Mouse (Mus musculus) Patski (cell line): Measurements from ENCODE around the gene Clec16a. TPM values are rescaled to one million over a fixed set of nuclear protein-coding genes. Genes with fewer than 3 reads are reported as not detected.

ENCODE experiments used
- ATAC-seq: fragments of 100-300 bp; one replicate; pipeline ENCODE4 v1.8.0; 2021
- CTCF ChIA-PET: fragments of 350-600 bp; sonication (Branson Sonifier 250); formaldehyde crosslinking; loops from one replicate; lab custom pipeline; 2022; ENCODE audit warnings: inconsistent platforms; lab: Charles Lee
- POLR2A ChIA-PET: fragments of 350-600 bp; sonication (Branson Sonifier 250); formaldehyde crosslinking; loops from one replicate; lab custom pipeline; 2022; ENCODE audit warnings: antibody characterized with exemption, inconsistent platforms; lab: Charles Lee
- DNase-seq: peaks from one replicate; pipeline ENCODE4 v3.0.0-alpha.2; 2011; ENCODE audit warnings: low read depth, low spot score
- H3K27me3 ChIP-seq: fragments of 371-371 bp; one replicate; pipeline ENCODE4 v1.5.1; 2021
- CTCF ChIP-seq: fragments of 100-300 bp; IDR thresholded peaks from one replicate; pipeline ENCODE4 v1.5.1; 2021
- in situ Hi-C: fragments of 300-500 bp; cut with MboI; formaldehyde crosslinking; loops from 3 replicates; pipeline ENCODE4 v1.11.1; 2018; ENCODE audit warnings: low pct_unique_long_range_greater_than_20kb, mixed read lengths
- polyA plus RNA-seq: library from polyadenylated mRNA; unstranded; gene quantifications from one replicate; pipeline ENCODE4 v1.2.3, GENCODE M21; 2021

Gene Clec16a
- polyA plus RNA-seq, 1 experiment from 2014 or later = 21.3 TPM

- CTCF ChIA-PET = interaction anchor here (1.2 to 1.8 kb wide), 7 partner anchors 8 to 162 kb away, joined by 3 to 6 read pairs (median 3); no protein-coding TSS in a partner anchor
- POLR2A ChIA-PET = no interaction called here
- no peak for ATAC-seq
- no peaks in the 10 kb centered on the region for H3K27me3 ChIP-seq
- no peak for DNase-seq
- in situ Hi-C loops = no loop called here
- no peak for TF ChIP-seq CTCF
Measured at GRCm38 (mm10) chr16:10656461-10656860, 111.3 kb downstream of the Clec16a start.

GRCm38 (mm10) chr16:10656939-10657338 is 111.8 kb downstream of the Clec16a start:
- ChIA-PET CTCF (interaction anchor here (1.2 to 1.8 kb wide), 7 partner anchors 8 to 162 kb away, joined by 3 to 6 read pairs (median 3); no protein-coding TSS in a partner anchor), POLR2A (interaction anchor here (0.6 kb wide), 1 partner anchor 178 kb away, joined by 4 read pairs; the partner anchor contains the start of gene Rmi2)
- ATAC-seq (no peak), DNase-seq (no peak)
- no peaks in the 10 kb centered on the region for H3K27me3 ChIP-seq
- in situ Hi-C loops = no loop called here
- TF ChIP-seq CTCF = no peak

- in situ Hi-C loops = no loop called here
- CTCF ChIA-PET = interaction anchor here (1.2 to 2.3 kb wide), 3 partner anchors 13 to 108 kb away, joined by 3 to 5 read pairs (median 3); no protein-coding TSS in a partner anchor
- TF ChIP-seq CTCF = no peak
- no peaks in the 10 kb centered on the region for H3K27me3 ChIP-seq
- POLR2A ChIA-PET = no interaction called here
- ATAC-seq (no peak), DNase-seq (no peak)
Measured at GRCm38 (mm10) chr16:10659211-10659610, 114.1 kb downstream of the Clec16a start.

GRCm38 (mm10) chr16:10660526-10660925 is 115.4 kb downstream of the Clec16a start:
- POLR2A ChIA-PET = no interaction called here
- DNase-seq = peak; percentile 43
- no peak for TF ChIP-seq CTCF
- peak; percentile 70 for ATAC-seq
- H3K27me3 ChIP-seq = no peaks in the 10 kb centered on the region
- in situ Hi-C loops = no loop called here
- CTCF ChIA-PET = interaction anchor here (1.1 to 1.3 kb wide), 2 partner anchors 10 to 20 kb away, joined by 4 to 5 read pairs; no protein-coding TSS in a partner anchor

GRCm38 (mm10) chr16:10661385-10661784 is 116.2 kb downstream of the Clec16a start:
- ChIA-PET CTCF (interaction anchor here (1.0 to 1.7 kb wide), 5 partner anchors 9 to 21 kb away, joined by 3 to 5 read pairs (median 3); no protein-coding TSS in a partner anchor), POLR2A (interaction anchor here (0.6 to 0.8 kb wide), 2 partner anchors 24 to 121 kb away, joined by 3 read pairs; no protein-coding TSS in a partner anchor)
- DNase-seq (no peak), ATAC-seq (no peak)
- H3K27me3 ChIP-seq = no peaks in the 10 kb centered on the region
- in situ Hi-C loops = no loop called here
- no peak for TF ChIP-seq CTCF

GRCm38 (mm10) chr16:10663890-10664731 is 119.0 kb downstream of the Clec16a start:
- in situ Hi-C loops = no loop called here
- no peaks in the 10 kb centered on the region for H3K27me3 ChIP-seq
- CTCF ChIA-PET = interaction anchor here (1.0 kb wide), 1 partner anchor 24 kb away, joined by 4 read pairs; no protein-coding TSS in a partner anchor
- POLR2A ChIA-PET = interaction anchor here (1.5 kb wide), 1 partner anchor 9 kb away, joined by 4 read pairs; no protein-coding TSS in a partner anchor
- no peak for DNase-seq
- no peak for TF ChIP-seq CTCF
- no peak for ATAC-seq

GRCm38 (mm10) chr16:10664921-10665894 is 120.1 kb downstream of the Clec16a start:
- ChIA-PET CTCF (interaction anchor here (0.7 to 2.3 kb wide), 8 partner anchors 8 to 117 kb away, joined by 3 to 6 read pairs (median 4); no protein-coding TSS in a partner anchor), POLR2A (interaction anchor here (1.5 kb wide), 1 partner anchor 10 kb away, joined by 4 read pairs; no protein-coding TSS in a partner anchor)
- DNase-seq = no peak
- H3K27me3 ChIP-seq = no peaks in the 10 kb centered on the region
- in situ Hi-C loops = no loop called here
- no peak for TF ChIP-seq CTCF
- ATAC-seq = no peak

- DNase-seq = no peak
- ChIA-PET POLR2A (no interaction called here), CTCF (interaction anchor here (1.6 to 2.3 kb wide), 2 partner anchors 9 to 11 kb away, joined by 3 to 6 read pairs; no protein-coding TSS in a partner anchor)
- H3K27me3 ChIP-seq = no peaks in the 10 kb centered on the region
- ATAC-seq = no peak
- in situ Hi-C loops = no loop called here
- TF ChIP-seq CTCF = no peak
Measured at GRCm38 (mm10) chr16:10666766-10667165, 121.6 kb downstream of the Clec16a start.

GRCm38 (mm10) chr16:10668453-10668852 is 123.3 kb downstream of the Clec16a start:
- ChIA-PET POLR2A (no interaction called here), CTCF (interaction anchor here (1.0 to 2.1 kb wide), 3 partner anchors 10 to 118 kb away, joined by 3 to 5 read pairs (median 4); no protein-coding TSS in a partner anchor)
- DNase-seq = no peak
- no peaks in the 10 kb centered on the region for H3K27me3 ChIP-seq
- TF ChIP-seq CTCF = no peak
- no peak for ATAC-seq
- in situ Hi-C loops = no loop called here
